Mouse (Mus musculus) heart, postnatal 25 days (tissue): ENCODE data around the gene Unc45a. TPM values are rescaled to one million over a fixed set of nuclear protein-coding genes. Genes with fewer than 3 reads are reported as not detected.
A peak's percentile ranks its signal among the peaks of the same experiment; 100 is the strongest.

Experiments
- DNase-seq: peaks from one replicate; pipeline ENCODE4 v3.0.0; 2022; ENCODE audit warnings: low spot score
- intact Hi-C: fragments of 180-260 bp; cut with DNase I; formaldehyde crosslinking; loops from one replicate; pipeline ENCODE4 v1.15.1; 2025
- total RNA-seq, 2 experiments: library from RNA; stranded (reverse); gene quantifications; 2 replicates each; pipeline ENCODE4 v1.2.3; 2021

Unc45a gene
- total RNA-seq, 2 experiments from 2014 or later, result 13.5 to 15.8 TPM

DNA sequence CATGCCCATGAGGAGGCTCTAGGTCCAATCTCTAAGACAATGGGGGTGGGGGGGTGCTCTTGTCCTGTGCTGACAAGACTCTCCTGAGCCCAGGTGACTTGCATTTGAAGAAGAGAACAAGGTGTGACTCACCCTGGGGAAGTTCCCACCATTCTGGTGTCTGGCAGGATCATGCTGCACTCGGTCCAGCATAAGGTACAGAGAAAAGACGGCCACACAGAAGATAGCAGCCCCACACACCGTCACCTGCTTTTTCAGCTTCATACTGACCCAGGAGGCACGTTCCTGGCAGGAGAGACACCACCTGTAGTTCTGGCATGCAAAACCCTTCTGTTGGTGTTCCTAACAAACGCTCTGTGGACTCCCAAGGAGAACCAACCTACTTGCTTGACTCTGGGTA lies 28.7 kb upstream of the Unc45a start:
- no peak for DNase-seq
- intact Hi-C loops, result no loop called here

DNA sequence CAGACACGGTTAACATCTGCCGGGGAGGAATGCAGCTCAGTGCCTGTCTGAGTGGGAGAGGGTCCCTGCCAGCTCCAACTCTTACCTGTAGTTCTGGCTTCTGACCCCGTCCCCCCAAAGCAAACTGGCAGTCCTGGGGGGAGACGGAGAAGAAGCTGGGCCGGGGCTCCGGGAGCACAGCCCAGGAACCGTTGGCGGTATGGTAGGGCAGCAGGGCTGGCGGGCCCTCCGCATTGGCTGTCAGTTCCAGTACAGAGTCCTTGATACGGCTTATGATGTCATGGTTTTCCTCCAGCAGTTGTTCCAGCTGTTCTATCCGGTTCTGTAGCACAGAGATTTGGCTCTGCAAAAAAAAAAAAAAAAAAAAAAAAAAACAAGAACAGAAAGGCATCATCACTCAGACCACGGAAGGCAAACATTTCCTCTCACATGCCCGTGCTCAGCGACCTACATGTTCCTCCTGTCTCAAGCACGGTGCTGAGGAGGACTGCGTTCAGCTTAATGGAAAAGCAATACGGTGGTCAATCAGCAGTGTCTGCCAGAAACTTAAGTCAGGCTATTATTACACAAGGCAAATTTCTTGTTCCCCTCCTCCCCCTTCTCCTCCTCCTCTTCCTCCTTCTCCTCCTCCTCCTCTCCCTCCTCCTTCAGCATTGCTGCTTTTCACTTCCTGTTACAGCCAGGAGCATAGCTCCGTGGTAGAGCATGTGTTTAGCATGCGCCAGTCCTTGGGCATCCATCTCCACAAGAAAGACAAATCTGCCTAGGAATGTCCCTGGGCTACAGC lies 28.0 kb upstream of the Unc45a start:
- peak; percentile 30 for DNase-seq
- intact Hi-C loops, result no loop called here

DNA sequence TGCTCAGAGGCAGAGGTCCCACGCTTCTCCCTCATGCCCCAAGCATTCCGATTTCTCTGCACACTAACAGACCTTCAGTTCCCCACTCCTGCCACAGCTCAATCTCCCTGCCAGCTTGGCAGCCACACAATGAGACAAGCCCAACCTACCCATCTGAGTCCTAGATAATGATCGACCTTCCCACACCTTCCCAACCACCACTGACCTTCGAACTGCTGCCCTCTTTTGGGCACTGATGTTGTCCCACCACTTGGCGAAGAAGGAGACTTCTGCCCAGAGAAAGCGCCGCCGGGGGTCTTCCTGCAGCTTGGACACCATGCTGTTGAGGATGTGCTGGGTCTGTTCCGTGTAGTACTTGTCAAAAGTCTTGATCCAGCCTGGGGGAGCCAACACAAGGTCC lies 27.2 kb upstream of the Unc45a start:
- intact Hi-C loops, result no loop called here
- DNase-seq, result no peak

DNA sequence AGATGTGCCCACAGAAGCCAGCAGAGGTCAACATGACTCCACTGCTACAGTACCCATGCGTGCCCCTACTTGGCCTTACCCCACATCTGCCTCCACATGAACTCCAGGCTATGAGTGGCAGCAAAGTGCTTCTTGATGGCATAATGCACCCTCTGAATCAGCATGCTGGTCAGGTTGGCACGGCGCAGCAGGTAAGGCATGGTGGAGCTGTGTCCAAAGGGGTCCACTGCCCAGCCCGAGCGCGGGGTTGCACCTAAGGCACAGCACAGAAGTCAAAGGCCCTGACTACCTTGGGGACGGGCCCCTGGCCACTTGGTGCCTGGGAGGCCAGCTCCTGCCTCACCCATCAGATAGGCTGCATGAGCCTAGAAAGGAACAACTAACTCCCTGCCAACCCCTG lies 26.4 kb upstream of the Unc45a start:
- intact Hi-C loops, result no loop called here
- no peak for DNase-seq

DNA sequence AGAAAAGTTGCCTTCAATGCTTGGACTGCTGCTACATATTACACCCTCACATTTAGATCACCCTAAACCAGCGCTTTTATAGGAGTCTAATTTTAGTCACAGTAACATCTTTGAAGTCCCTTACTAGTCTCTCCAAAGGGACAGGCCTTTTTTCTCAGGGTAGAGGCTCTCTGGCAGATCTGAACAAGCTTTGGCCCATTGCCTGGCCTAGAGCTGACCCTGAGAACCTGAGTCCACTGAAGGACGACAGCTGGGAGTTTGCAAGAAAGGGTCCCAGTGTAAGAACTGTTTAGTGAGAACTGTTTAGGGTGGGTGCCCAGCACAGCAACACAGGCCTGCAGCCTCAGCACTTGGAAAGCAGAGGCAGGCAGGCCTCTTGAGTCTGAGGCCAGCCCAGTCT lies 25.0 kb upstream of the Unc45a start:
- intact Hi-C loops, result no loop called here
- DNase-seq, result no peak

DNA sequence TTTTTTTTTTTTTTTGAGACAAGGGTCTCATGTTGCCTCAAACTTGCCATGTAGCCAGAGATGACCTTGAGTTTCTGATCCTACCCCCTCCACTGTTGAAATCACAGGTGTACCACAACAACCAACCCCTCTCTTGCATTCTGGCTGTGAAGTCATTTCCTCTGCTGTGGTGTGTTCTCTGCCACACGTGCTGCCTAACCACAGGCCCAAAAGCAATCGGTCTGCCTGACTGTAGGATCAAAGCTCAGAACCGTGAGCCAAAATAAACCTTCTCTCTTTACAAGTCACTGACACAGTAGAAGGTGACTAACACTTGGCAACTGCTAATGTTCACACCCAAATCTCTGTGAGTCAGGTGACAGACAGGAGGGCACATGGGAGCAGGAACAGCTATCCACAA lies 19.6 kb upstream of the Unc45a start:
- intact Hi-C loops, result no loop called here
- no peak for DNase-seq

DNA sequence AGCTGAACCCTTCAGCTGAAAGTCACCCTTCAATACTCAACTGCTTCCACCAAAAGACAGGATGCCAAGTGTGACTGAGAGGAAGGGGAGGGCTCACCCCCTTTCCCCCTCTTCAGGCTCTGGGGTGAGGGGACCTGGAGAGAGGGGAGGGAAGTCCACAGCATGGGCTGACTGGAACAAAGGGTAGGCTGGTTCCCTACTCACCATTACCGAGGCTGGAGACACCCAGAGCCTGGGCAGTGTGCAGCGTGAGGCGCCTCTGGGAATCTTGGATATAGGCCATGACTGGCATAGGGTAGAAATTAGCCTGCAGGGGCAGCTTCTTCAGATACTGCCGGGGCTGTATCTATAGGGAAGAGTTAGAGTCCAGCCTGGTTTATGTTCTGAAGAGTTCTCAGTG lies 17.2 kb upstream of the Unc45a start:
- no peak for DNase-seq
- intact Hi-C loops, result no loop called here

DNA sequence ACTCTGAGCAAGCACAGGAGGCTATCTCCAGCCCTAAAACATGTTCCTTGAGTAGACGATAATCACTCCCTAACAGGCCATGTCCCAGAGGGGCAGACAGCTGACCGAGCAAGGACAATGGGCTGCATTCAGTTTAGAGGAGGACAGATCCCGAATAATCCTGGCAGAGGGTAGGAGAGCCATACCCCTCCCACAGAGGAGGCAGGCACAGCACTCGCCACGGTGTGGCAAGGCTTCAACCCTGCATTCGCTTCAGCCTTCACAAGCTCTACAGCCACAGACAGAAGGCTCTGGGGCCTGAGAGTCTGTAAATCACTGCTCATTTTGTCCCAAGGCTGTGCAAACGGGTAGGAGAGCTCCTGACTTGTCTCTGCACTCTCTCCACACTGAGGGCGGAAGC lies 16.4 kb upstream of the Unc45a start:
- intact Hi-C loops, result no loop called here
- DNase-seq, result peak; percentile 30

DNA sequence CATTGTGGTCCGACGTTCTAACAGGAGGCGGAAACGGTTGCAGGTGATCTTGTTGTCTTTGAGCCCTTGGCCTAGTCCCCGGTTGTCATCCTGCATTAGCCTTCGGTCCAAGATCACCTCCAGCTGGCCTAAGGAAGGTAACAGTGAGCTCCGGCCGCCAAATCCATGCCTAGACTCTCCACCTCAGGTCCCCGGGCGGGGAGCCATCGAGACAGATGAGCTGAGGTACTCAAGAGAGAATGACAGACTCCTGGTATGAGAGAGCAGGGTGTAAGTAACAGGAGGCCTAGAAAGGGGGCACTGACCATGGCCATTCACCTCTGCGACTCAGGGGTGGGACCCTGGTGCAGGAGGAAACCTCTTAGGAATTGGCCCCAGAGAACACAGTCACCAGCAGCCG lies 15.5 kb upstream of the Unc45a start:
- no peak for DNase-seq
- intact Hi-C loops, result no loop called here

DNA sequence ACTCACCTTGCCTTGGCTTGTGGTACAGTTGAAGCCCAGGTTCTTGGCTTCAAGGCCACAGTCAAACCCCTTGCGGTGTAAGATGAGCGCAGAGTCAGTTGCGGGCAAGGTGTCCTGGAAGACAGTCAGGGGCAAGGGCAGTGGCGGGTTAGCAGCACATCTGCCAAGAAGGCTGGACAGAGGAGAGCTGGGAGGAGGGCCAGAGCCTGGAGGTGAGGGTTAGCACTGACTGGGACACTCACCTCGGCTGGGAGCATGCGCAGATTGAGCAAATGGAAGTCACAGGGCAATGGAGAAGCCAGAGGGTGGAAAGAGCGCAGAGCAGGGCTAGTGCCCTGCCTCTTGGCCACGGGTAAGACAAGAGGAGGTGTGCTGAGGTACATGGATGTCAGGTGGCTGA lies 12.1 kb upstream of the Unc45a start:
- intact Hi-C loops, result no loop called here
- no peak for DNase-seq

DNA sequence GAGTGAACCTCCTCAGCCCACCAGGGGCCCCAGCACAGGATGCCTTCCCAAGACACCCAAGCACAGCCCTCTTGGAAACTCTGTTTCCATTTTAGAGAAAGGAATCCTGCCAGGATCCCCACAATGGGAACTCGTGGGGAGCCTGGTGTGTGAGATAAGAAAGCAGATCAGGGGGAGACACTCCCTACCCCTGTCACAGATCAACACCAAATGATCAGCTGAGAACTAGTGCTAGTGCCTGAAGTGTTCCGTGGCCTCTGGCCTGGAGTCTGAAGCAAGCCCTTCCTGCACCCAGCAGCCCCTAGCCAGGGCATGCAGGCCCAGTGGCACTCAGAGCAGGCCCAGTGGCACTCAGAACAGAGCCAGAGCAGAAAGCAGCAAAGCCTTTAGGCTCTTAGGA lies 10.0 kb upstream of the Unc45a start:
- intact Hi-C loops, result no loop called here
- no peak for DNase-seq

DNA sequence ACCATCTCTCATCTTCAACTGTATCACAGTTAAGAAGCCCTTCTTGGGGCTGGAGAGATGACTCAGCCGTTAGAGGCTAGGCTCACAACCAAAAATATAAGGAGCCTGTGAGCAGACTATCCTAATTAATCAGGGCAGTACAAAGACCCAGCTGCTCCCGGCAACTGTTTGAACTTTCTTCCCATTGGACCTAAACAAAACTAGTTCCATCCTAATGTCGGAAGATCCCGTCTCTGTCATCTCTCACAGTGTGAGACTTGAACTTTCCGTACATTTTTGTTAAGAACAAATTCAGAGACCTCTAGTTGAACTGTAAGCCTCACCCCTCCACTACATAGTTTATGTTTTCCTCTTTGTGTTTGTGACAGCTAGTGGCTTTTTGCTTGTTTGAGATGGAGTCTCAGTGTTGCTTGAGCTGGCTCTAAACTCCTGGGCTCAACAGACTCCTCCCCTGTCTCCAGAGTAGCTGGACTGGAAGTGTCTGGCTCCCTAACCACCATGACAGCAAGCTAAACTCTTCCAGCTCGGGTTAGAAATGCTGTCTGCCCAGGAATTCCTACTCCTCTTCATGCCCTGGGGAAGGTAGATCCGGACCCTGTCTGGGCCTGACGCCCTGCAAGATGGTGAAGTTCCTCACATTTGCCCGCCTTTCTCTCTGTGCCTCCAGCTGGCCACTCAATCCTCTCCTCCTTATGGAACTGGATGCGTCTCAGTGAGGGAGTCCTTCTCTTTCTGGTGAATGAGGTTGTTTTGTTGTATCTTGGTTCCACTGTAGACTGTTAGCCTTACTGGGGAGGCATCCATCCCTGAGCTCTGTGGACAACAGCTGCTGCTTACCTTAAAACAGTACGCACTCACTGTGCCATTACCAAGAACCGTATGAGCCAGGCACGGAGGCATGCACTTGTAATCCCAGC lies 7.1 kb upstream of the Unc45a start:
- intact Hi-C loops, result no loop called here
- DNase-seq, result no peak

DNA sequence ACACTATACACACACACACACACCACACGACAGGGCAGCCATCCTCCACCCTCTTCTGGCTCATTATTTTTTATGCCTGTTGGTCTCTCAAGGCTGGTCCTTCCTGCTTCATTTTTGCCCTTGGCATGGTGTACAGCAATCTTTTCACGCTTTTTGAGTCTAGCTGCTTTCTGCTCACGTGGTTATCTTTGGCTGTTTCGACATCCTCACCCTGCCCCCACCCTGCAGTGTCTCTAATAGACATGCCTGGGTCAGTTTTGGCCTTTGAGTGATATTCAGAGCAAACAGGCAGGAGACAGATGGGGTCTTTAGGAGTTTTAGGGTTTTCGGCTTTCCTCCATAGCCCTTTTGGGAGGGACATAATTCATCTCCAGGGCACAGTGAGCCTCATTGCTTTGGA lies 6.0 kb upstream of the Unc45a start:
- no peak for DNase-seq
- intact Hi-C loops, result no loop called here

DNA sequence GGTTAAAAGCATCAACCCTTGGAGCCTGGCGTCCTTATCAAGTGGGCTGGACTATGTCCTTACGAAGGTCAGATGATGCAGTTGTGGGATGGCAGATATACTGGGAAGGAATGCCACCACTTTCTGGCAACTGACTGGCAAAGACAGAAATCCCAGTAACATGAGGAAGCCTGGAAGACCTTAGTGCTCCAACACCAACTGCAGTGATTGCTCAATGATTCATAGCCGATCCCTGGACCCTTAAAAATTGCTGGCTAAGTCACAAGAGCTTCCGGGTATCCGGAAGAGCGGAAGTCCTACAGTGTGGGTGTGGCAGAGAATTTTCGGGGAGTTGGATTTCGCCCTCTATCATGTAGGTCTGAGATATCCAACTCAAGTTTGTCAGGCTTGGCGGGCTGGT lies 5.4 kb upstream of the Unc45a start:
- intact Hi-C loops, result no loop called here
- DNase-seq, result no peak

DNA sequence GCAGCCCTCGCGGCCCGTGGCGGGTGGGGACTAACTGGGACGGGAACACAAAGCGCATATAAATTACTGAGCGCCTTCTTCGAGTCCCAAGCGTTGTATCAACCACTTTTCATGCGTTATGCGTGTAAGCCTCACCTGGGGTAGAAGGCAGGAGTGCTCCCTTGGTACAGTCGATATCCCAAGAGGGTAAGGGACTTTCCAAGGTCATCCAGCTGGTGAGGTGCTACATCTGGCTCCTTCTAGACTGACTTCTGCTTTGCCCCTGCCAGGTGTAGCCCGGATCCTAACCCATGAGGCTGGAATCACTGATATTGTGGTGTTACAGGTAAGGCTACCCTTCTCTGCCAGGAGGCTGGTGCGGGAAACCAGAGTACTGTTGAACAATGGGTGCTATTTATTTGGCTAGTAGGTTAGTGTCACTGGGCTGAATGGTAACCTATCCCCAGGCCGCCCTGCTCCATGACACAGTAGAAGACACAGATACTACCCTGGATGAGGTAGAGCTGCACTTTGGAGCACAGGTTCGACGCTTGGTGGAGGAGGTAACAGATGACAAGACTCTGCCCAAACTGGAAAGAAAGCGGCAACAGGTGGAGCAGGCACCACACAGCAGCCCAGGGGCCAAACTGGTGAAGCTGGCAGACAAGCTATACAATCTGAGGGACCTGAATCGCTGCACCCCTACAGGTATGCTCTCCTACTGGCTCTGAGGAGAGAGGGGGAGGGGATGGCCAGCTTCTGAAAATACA lies 2.6 kb upstream of the Unc45a start:
- no peak for DNase-seq
- intact Hi-C loops, result loop anchor here (5.0 kb wide), 1 partner anchor 239 kb away; no protein-coding TSS in a partner anchor

DNA sequence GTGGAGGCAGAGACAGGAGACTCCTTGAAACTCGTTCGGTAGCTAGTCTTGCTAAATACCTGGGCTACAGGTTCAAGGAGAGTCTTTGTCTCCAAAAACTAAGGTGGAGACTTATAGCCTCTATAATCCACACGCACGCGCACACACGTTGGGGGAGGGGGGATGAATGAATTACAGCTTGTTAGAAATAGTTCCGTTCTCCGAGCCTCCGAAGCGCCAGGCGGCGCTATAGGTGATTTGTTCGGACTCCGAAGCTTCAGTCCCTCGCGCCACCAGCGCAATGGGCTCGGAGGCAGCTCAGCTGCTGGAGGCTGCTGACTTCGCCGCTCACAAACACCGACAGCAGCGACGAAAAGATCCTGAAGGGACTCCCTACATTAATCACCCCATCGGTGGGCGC lies 2.1 kb upstream of the Unc45a start, which contains the start of gene Hddc3:
Hddc3 (plus strand) TSS at position 247 of the 400 bp plus-strand sequence.
- DNase-seq, result peak; percentile 78
- intact Hi-C loops, result loop anchor here (5.0 kb wide), 1 partner anchor 239 kb away; no protein-coding TSS in a partner anchor

DNA sequence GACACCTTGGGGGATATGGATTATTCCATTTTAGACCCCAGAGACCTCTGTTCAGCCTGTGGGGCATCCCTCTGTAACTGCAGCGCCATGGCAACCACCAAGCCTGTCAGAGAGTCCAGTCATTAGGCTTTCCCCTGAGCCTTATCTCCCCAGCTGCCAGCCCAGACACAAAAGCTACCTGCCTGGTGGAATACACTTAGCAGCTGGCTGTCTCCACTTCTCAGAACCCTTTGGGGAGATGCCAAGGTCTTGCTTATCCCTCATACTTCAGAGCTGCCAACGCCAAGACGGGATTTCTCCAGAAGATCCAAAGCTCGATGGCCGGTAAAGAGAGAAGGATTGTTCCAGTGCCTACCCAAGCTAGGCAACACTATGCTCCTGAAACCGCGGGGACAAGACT lies 988 bp upstream of the Unc45a start:
- no peak for DNase-seq
- intact Hi-C loops, result loop anchor here (2.0 to 5.0 kb wide), 2 partner anchors 31 to 241 kb away; no protein-coding TSS in a partner anchor

DNA sequence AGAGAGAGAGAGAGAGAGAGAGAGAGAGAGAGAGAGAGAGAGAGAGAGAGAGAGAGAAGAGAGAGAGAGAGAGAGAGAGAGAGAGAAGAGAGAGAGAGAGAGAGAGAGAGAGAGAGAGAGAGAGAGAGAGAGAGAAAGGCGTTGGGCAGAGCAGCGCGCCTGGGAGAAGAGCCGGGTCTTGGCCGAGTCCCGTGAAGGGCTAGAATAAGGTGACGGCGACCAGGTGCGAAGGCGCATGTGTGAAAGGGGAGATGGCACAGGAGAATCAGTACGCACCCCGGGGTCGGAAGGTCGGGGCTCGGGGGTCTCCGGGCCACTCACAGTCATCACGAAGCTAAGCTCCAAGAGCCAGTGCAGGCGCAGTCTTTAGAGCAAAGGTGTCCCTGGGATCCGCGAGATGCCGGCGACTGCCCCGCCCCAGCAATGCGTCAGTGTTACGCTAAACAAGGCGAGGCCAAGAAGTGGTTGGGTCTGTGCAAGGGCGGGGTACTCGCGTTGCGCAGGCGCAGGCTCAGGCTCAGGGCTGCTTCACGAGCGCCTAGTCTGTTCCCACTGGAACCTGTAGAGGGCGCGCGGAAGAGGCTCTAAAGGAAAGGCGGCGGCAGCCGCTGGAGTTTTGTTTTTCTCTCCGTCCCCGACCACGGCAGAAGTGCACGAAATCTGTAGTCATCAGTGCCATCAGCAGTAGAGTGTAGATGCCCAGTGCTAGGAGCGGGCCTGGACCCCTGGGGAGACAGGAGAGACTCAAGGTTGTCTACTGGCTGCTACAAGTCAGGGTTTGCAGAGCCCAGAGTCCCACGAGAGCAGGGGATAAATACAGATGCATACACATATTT lies 794 bp downstream of the Unc45a start:
- peak; percentile 95 for DNase-seq
- intact Hi-C loops, result loop anchor here (2.0 to 5.0 kb wide), 2 partner anchors 33 to 242 kb away; no protein-coding TSS in a partner anchor

DNA sequence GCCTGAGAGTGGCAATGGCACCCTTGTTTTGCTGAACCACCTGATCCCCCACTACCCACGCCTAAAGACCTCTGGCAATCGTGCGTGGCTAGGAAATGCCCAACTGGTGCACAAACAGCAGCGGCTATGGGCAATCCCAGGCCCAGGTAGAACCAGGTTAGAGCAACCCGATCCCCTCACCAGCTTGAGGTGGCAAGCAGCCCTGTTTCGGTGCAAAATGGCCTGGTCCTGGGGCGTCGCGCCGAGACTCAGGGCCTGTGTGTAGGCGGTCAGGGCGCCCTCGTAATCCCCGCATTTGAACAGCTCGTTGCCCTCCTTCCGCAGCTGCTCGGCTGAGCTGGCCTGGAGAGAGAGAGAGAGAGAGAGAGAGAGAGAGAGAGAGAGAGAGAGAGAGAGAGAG lies 1.4 kb downstream of the Unc45a start:
- intact Hi-C loops, result no loop called here
- no peak for DNase-seq
